Mouse (Mus musculus): ENCODE results near the gene Gm28363. TPM values are rescaled to one million over a fixed set of nuclear protein-coding genes. Genes with fewer than 3 reads are reported as not detected.

Gene Gm28363
- not detected for total RNA-seq (2023)

DNA sequence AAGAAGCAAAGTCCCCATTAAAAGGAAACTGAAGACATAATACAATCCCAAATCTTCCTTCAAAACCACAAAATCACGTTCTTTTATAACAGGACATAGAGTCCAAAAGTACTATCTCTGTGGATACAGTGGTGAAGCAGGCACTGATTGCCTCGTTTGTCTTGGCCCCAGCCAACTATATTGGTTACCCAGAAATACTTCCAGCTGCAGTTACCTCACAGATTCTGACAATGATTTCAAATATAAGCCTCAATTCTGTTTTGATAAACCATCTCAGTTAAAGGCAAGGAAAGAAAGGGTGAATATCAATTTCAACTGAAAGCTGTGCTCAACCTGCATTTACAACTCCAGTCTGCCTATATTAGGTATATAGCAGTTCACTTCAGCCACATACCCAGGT lies at the start of gene Gm28363:
Gene Gm28363, plus strand, starts transcription at position 301 of the 400 bp plus-strand sequence.

Other genes starting within 250 kb of the Gm28363 start
- not detected for gene B020011L13Rik, start 84.0 kb downstream of the Gm28363 start, total RNA-seq (2023)
- gene Gm28360, start 132.9 kb downstream of the Gm28363 start, total RNA-seq (2023): not detected
- gene Gm28168, start 230.9 kb downstream of the Gm28363 start, total RNA-seq (2023): not detected

Data from CD4-positive naive resting alpha-beta T cell, adult 57 days (primary cell).